In the genomic region with DNA sequence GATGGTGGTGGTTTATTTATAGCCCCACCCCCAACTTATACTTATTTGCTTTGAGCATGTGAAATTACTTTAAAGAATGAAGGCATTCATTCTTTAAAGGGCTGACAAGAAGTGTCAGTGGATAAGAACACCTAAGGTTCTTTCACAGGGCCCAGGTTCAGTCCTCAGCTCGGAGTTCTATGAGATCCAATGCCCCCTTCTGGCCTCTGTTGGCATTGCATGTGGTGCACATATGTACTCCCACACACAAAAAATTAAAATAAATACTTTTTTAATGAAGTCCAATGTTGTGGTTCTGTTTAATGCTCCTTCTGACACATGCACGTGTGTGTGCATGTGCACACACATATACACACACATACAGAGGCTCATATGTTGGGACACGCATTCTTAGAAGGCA, we compare ENCODE assay signal across 7 mouse cellular contexts.
A peak's percentile ranks its signal among the peaks of the same experiment; 100 is the strongest.
DNase-seq lines count a peak whose midpoint lies in the region; ATAC-seq and TF ChIP-seq lines count a peak whose summit lies in the region.

No protein-coding gene starts in this region.

- no peak overlapping the region for H3K4me3 ChIP-seq in kidney, adult 2 months (ENCODE audit: insufficient read depth, low read depth, low read length)
- no peak overlapping the region for H3K4me3 ChIP-seq in kidney, embryonic 15.5 days (replicated peaks)
- H3K4me3 ChIP-seq in ES-E14 (ENCODE audit: insufficient read depth in 1 of 2, low read depth in 1 of 2, low read length in 2 of 2, poor library complexity in 1 of 2, severe bottlenecking in 1 of 2), result no peak overlapping the region

- no peaks in the 10 kb centered on the region for H3K27me3 ChIP-seq in kidney, adult 2 months (replicated peaks; ENCODE audit: control insufficient read depth, insufficient read depth, low read length)
- no peaks in the 10 kb centered on the region for H3K27me3 ChIP-seq in kidney, embryonic 15.5 days

- H3K4me1 ChIP-seq in kidney, adult 2 months (ENCODE audit: control insufficient read depth, insufficient read depth, low read length), result no peaks in the 10 kb centered on the region
- H3K4me1 ChIP-seq in kidney, embryonic 15.5 days, result peaks cover 12% of the 10 kb centered on the region
- H3K4me1 ChIP-seq in ES-E14 (ENCODE audit: control insufficient read depth in 2 of 2, insufficient read depth in 2 of 2, low read length in 2 of 2, poor library complexity in 1 of 2), result no peaks in the 10 kb centered on the region

- TF ChIP-seq CTCF in kidney, adult 2 months (conservative IDR thresholded peaks at IDR 0.05; ENCODE audit: insufficient read depth, insufficient read length, low read depth, low read length), result peak; percentile 59

- peak; percentile 21 for DNase-seq in kidney, adult 2 months
- DNase-seq in CD4-positive helper T cell, adult 2 months (ENCODE audit: low read depth, low spot score), result peak; percentile 21
- peak; percentile 26 for DNase-seq in ES-E14 (ENCODE audit: low read depth, low spot score)
- peak; percentile 54 for DNase-seq in embryo, embryonic 10 days (ENCODE audit: low spot score)
- DNase-seq in lung, adult 18-20 months, result peak; percentile 27 to 42
- DNase-seq in thymus, postnatal 14 days, result peak; percentile 44

- no peak overlapping the region for H3K27ac ChIP-seq in kidney, adult 2 months (ENCODE audit: insufficient read depth, low read depth, low read length)
- no peak overlapping the region for H3K27ac ChIP-seq in kidney, embryonic 15.5 days
- H3K27ac ChIP-seq in ES-E14 (ENCODE audit: insufficient read depth, low read depth, low read length, poor library complexity, severe bottlenecking), result no peak overlapping the region

- H3K4me2 ChIP-seq in kidney, embryonic 15.5 days, result no peak overlapping the region

- no peak for ATAC-seq in kidney, embryonic 15.5 days (replicated peaks; ENCODE audit: low FRiP score)

- TF ChIP-seq POLR2A in kidney, adult 2 months (IDR thresholded peaks at IDR 0.05; ENCODE audit: low read depth, low read length), result no peak

- 79% methylated on average over 3 of the region's 3 CpGs for WGBS in kidney, adult 2 months
- WGBS in kidney, embryonic 15.5 days, result 88% methylated on average over 3 of the region's 3 CpGs

- in situ Hi-C loops in ES-E14 (cut with MboI; ENCODE audit: low sequenced_read_pairs in 2 of 2, unreplicated experiment in 2 of 2), result loop anchor here (25.0 kb wide), 1 partner anchor 210 kb away; the partner anchor contains the start of gene Lhfp (in 2 of the 2)

- H3K9ac ChIP-seq in kidney, embryonic 15.5 days, result no peak overlapping the region
- H3K9ac ChIP-seq in ES-E14 (ENCODE audit: insufficient read depth, low read depth, low read length, poor library complexity, severe bottlenecking), result no peak overlapping the region

- H3K9me3 ChIP-seq in kidney, embryonic 15.5 days (replicated peaks), result no peaks in the 10 kb centered on the region
- no peaks in the 10 kb centered on the region for H3K9me3 ChIP-seq in ES-E14 (ENCODE audit: control insufficient read depth, insufficient read depth, low read depth, low read length)

- H3K36me3 ChIP-seq in kidney, adult 2 months (ENCODE audit: control insufficient read depth, insufficient read depth, low read length), result no peaks in the 10 kb centered on the region
- no peaks in the 10 kb centered on the region for H3K36me3 ChIP-seq in kidney, embryonic 15.5 days
- no peaks in the 10 kb centered on the region for H3K36me3 ChIP-seq in ES-E14 (ENCODE audit: control insufficient read depth, insufficient read depth, low read length, poor library complexity, severe bottlenecking)

TF ChIP-seq in ES-E14, 5 proteins besides CTCF, POLR2A, EP300 and RAD21:
- TF ChIP-seq ZNF384 (IDR thresholded peaks at IDR 0.05; ENCODE audit: low read depth, low read length) (no peak), ZC3H11A (IDR thresholded peaks at IDR 0.05; ENCODE audit: borderline replicate concordance, low read depth, low read length) (no peak; the same call in 1 of the 2 replicates), HCFC1 (IDR thresholded peaks at IDR 0.05; ENCODE audit: borderline replicate concordance, insufficient read depth, low read length) (no peak), MAFK (IDR thresholded peaks at IDR 0.05; ENCODE audit: insufficient read depth, low read depth, low read length) (no peak), CHD2 (IDR thresholded peaks at IDR 0.05; ENCODE audit: low read depth, low read length) (no peak)
